Mouse (Mus musculus) forelimb bud, embryonic 11.5 days (tissue): ENCODE measurements around the gene Hoxb13.

Experiments used
- DNase-seq: peaks from one replicate; pipeline ENCODE4 v3.0.0-alpha.2; 2012; ENCODE audit warnings: low read depth, low spot score

Gene Hoxb13

GRCm38 (mm10) chr11:96189810-96190522, 4.2 kb upstream of the Hoxb13 start:
- DNase-seq = no peak

- no peak for DNase-seq
Measured at GRCm38 (mm10) chr11:96191132-96191531, 3.0 kb upstream of the Hoxb13 start.

- no peak for DNase-seq
Measured at GRCm38 (mm10) chr11:96194401-96194710, 240 bp downstream of the Hoxb13 start.

GRCm38 (mm10) chr11:96194961-96195640, 985 bp downstream of the Hoxb13 start:
- DNase-seq = no peak

GRCm38 (mm10) chr11:96195769-96196280, 1.7 kb downstream of the Hoxb13 start:
- DNase-seq = no peak

GRCm38 (mm10) chr11:96198642-96199041, 4.5 kb downstream of the Hoxb13 start:
- no peak for DNase-seq

GRCm38 (mm10) chr11:96199181-96200086, 5.3 kb downstream of the Hoxb13 start:
- DNase-seq = no peak

- no peak for DNase-seq
Measured at GRCm38 (mm10) chr11:96200183-96200655, 6.1 kb downstream of the Hoxb13 start.

GRCm38 (mm10) chr11:96201741-96202140, 7.6 kb downstream of the Hoxb13 start:
- no peak for DNase-seq

- DNase-seq = no peak
Measured at GRCm38 (mm10) chr11:96202401-96203081, 8.4 kb downstream of the Hoxb13 start.

- DNase-seq = no peak
Measured at GRCm38 (mm10) chr11:96203182-96203788, 9.2 kb downstream of the Hoxb13 start.

- no peak for DNase-seq
Measured at GRCm38 (mm10) chr11:96203789-96204186, 9.7 kb downstream of the Hoxb13 start.

GRCm38 (mm10) chr11:96204351-96204750, 10.2 kb downstream of the Hoxb13 start:
- DNase-seq = no peak

- DNase-seq = no peak
Measured at GRCm38 (mm10) chr11:96205426-96206131, 11.5 kb downstream of the Hoxb13 start.

GRCm38 (mm10) chr11:96223813-96224212, 29.7 kb downstream of the Hoxb13 start:
- no peak for DNase-seq

GRCm38 (mm10) chr11:96227676-96228075, 33.6 kb downstream of the Hoxb13 start:
- no peak for DNase-seq

GRCm38 (mm10) chr11:96234906-96235305, 40.8 kb downstream of the Hoxb13 start:
- no peak for DNase-seq

- peak; percentile 67 for DNase-seq
Measured at GRCm38 (mm10) chr11:96240211-96240610, 46.1 kb downstream of the Hoxb13 start.
